Comparison of ENCODE assay signal across 16 mouse cellular contexts in genomic region chr3:20145696-20146113, GRCm38 (mm10). TPM values are rescaled to one million over a fixed set of nuclear protein-coding genes. Genes with fewer than 3 reads are reported as not detected.
A peak's percentile ranks its signal among the peaks of the same experiment; 100 is the strongest.
DNase-seq lines count a peak whose midpoint lies in the region; ATAC-seq and TF ChIP-seq lines count a peak whose summit lies in the region.
"Had no signal": no experiment of that assay in that cellular context is flagged by ENCODE, and none has a peak within 500 bp of the region (broad histone marks: within the 10 kb centered on the region; RNA-seq: fewer than 3 reads in every experiment).

No protein-coding gene starts in this region.

- peak; percentile 84 for ATAC-seq in lung, embryonic 14.5 days (ENCODE audit: insufficient read depth)
- ATAC-seq in liver, embryonic 16.5 days (ENCODE audit: low read depth) = 0 out of 2 replicates have a peak, but pooled peaks have one; percentile 27
- ATAC-seq in monocyte, adult 5-6 weeks (replicated peaks; ENCODE audit: insufficient number of reproducible peaks, low FRiP score, low TSS enrichment, poor library complexity, severe bottlenecking) = no peak
- ATAC-seq: inflammation-experienced regulatory T-cells, adult 6 months had no signal

- 0 out of 2 replicates have a peak overlapping the region, but pooled peaks have one; percentile 77 for H3K27ac ChIP-seq in heart, embryonic 10.5 days
- H3K27ac ChIP-seq in heart, adult 2 months = no peak overlapping the region
- H3K27ac ChIP-seq in lung, embryonic 14.5 days (ENCODE audit: low read depth) = peak overlapping the region; percentile 20; the same call in 1 of the 2 replicates
- no peak overlapping the region for H3K27ac ChIP-seq in liver, embryonic 16.5 days (ENCODE audit: low read length)
- H3K27ac ChIP-seq: stomach, embryonic 15.5 days had no signal

- H3K27me3 ChIP-seq in heart, embryonic 10.5 days (ENCODE audit: insufficient read depth, poor library complexity, severe bottlenecking) = no peaks in the 10 kb centered on the region
- H3K27me3 ChIP-seq in heart, adult 2 months (ENCODE audit: control insufficient read depth, insufficient read depth, low read length) = no peaks in the 10 kb centered on the region
- no peaks in the 10 kb centered on the region for H3K27me3 ChIP-seq in lung, embryonic 14.5 days (ENCODE audit: insufficient read depth, low read length)
- H3K27me3 ChIP-seq in liver, embryonic 16.5 days (ENCODE audit: control insufficient read depth, insufficient read depth, low read depth, low read length) = no peaks in the 10 kb centered on the region
- H3K27me3 ChIP-seq: megakaryocyte, embryonic 14.5 days; stomach, embryonic 15.5 days had no signal

- DNase-seq in heart, embryonic 10.5 days (ENCODE audit: low spot score) = peak; percentile 92
- DNase-seq in heart, adult 2 months = no peak
- DNase-seq in lung, embryonic 14.5 days = peak; percentile 84
- no peak for DNase-seq in lung, postnatal 14 days
- peak; percentile 17 for DNase-seq in brain, embryonic 14.5 days (ENCODE audit: low read depth)
- no peak for DNase-seq in testis, postnatal 14 days (ENCODE audit: low spot score)
- DNase-seq: cerebellum, adult 9-11 months; kidney, postnatal 10 days; left cerebral cortex, postnatal 4 days; thymus, postnatal 4 days had no signal

- TF ChIP-seq POLR2A in heart, adult 2 months (IDR thresholded peaks at IDR 0.05; ENCODE audit: insufficient read depth, low read depth, low read length) = no peak
- TF ChIP-seq POLR2A in brain, embryonic 14.5 days (IDR thresholded peaks at IDR 0.05; ENCODE audit: borderline replicate concordance, extremely low read depth, insufficient read depth, insufficient read length, poor library complexity, severe bottlenecking) = no peak

- intact Hi-C loops in heart, adult 2 months (cut with DNase I) = no loop called here

- no peak for TF ChIP-seq EP300 in heart, adult 2 months (IDR thresholded peaks at IDR 0.05; ENCODE audit: insufficient read depth, low read depth, low read length)

- no peak overlapping the region for H3K4me3 ChIP-seq in heart, embryonic 10.5 days
- no peak overlapping the region for H3K4me3 ChIP-seq in heart, adult 2 months
- H3K4me3 ChIP-seq in lung, embryonic 14.5 days (ENCODE audit: low read depth, low read length) = no peak overlapping the region
- H3K4me3 ChIP-seq in liver, embryonic 16.5 days (ENCODE audit: low read depth, low read length) = no peak overlapping the region
- H3K4me3 ChIP-seq: megakaryocyte, embryonic 14.5 days; myocyte; stomach, embryonic 15.5 days had no signal

- peaks cover 73% of the 10 kb centered on the region for H3K4me1 ChIP-seq in heart, embryonic 10.5 days
- H3K4me1 ChIP-seq in heart, adult 2 months (ENCODE audit: control insufficient read depth, insufficient read depth, low read length) = no peaks in the 10 kb centered on the region; the same call in 1 of the 2 replicates
- 0 out of 2 replicates have a peak, but pooled peaks cover 2% of the 10 kb centered on the region for H3K4me1 ChIP-seq in lung, embryonic 14.5 days (ENCODE audit: insufficient read depth)
- H3K4me1 ChIP-seq in liver, embryonic 16.5 days (ENCODE audit: control insufficient read depth, low read depth, low read length) = no peaks in the 10 kb centered on the region
- H3K4me1 ChIP-seq: stomach, embryonic 15.5 days had no signal

- no peaks in the 10 kb centered on the region for H3K9me3 ChIP-seq in heart, embryonic 10.5 days
- no peaks in the 10 kb centered on the region for H3K9me3 ChIP-seq in lung, embryonic 14.5 days (ENCODE audit: low read depth, low read length)
- no peaks in the 10 kb centered on the region for H3K9me3 ChIP-seq in liver, embryonic 16.5 days (replicated peaks; ENCODE audit: control insufficient read depth, low read length)
- H3K9me3 ChIP-seq: megakaryocyte, embryonic 14.5 days; stomach, embryonic 15.5 days had no signal

- H3K4me2 ChIP-seq in lung, embryonic 14.5 days = no peak overlapping the region
- no peak overlapping the region for H3K4me2 ChIP-seq in liver, embryonic 16.5 days (ENCODE audit: low read depth, low read length)
- H3K4me2 ChIP-seq: stomach, embryonic 15.5 days had no signal

- H3K79me2 ChIP-seq in heart, adult 2 months (replicated peaks; ENCODE audit: control insufficient read depth, insufficient read depth, low read length) = no peaks in the 10 kb centered on the region

- H3K9ac ChIP-seq in heart, adult 2 months (ENCODE audit: low read depth, low read length) = no peak overlapping the region
- H3K9ac ChIP-seq in lung, embryonic 14.5 days = no peak overlapping the region
- H3K9ac ChIP-seq in liver, embryonic 16.5 days (ENCODE audit: low read depth, low read length) = no peak overlapping the region
- H3K9ac ChIP-seq: stomach, embryonic 15.5 days had no signal

- 17% methylated on average over 1 of the region's 1 CpGs for WGBS in heart, embryonic 10.5 days
- 78% methylated on average over 1 of the region's 1 CpGs for WGBS in heart, adult 2 months
- 30% methylated on average over 1 of the region's 1 CpGs for WGBS in lung, embryonic 14.5 days
- 54% methylated on average over 1 of the region's 1 CpGs for WGBS in liver, embryonic 16.5 days (ENCODE audit: insufficient replicate concordance)

- TF ChIP-seq CTCF in heart, adult 2 months (IDR thresholded peaks at IDR 0.05) = no peak
- no peak for TF ChIP-seq CTCF in lung, embryonic 14.5 days (IDR thresholded peaks at IDR 0.05; ENCODE audit: low read depth)
- no peak for TF ChIP-seq CTCF in brain, embryonic 14.5 days (IDR thresholded peaks at IDR 0.05; ENCODE audit: borderline replicate concordance, extremely low read depth, insufficient read depth, insufficient read length)

- peaks cover 59% of the 10 kb centered on the region for H3K36me3 ChIP-seq in heart, embryonic 10.5 days
- H3K36me3 ChIP-seq in heart, adult 2 months (ENCODE audit: control insufficient read depth, insufficient read depth, low read length) = peaks cover 32% of the 10 kb centered on the region
- peaks cover 76% of the 10 kb centered on the region for H3K36me3 ChIP-seq in lung, embryonic 14.5 days (ENCODE audit: insufficient read depth)
- H3K36me3 ChIP-seq in liver, embryonic 16.5 days (ENCODE audit: control insufficient read depth, insufficient read depth) = 0 out of 2 replicates have a peak, but pooled peaks cover 2% of the 10 kb centered on the region

RNA-seq across cellular contexts. Expression of gene Gyg, which starts 9.4 kb away (rescaled TPM):
- polyA plus RNA-seq in heart, embryonic 10.5 days (2016; fragmentation: Nextera tagmentation; extraction: Ambion mirVana) = 444 and 807 TPM in 2 replicates
- total RNA-seq in heart, adult 2 months (2021) = 100 to 1,000 TPM; 145 to 161 TPM
- 114 and 195 TPM in 2 replicates for polyA plus RNA-seq in heart, adult 2 months (2012; rRNA removed)
- polyA plus RNA-seq in lung, embryonic 14.5 days (2014; fragmentation: Nextera tagmentation; extraction: Ambion mirVana) = 360 TPM in 2 replicates
- 20.4 and 28.5 TPM in 2 replicates for polyA plus RNA-seq in brain, embryonic 14.5 days (2012; rRNA removed)
- 16.9 and 18.2 TPM in 2 replicates for polyA plus RNA-seq in liver, embryonic 16.5 days (2015; fragmentation: Nextera tagmentation; extraction: Ambion mirVana)
- 43.3 to 50.7 TPM (median 50.6 TPM) in 3 replicates for total RNA-seq in monocyte, adult 5-6 weeks (2017)

Comparison
In these comparisons a context has a peak if more than half of its experiments do, and no peak if none do; other contexts are left out.
1. DNase-seq: peak in heart, embryonic 10.5 days (single experiment), lung, embryonic 14.5 days (single experiment) and brain, embryonic 14.5 days (single experiment); none in heart, adult 2 months (0 of 2), lung, postnatal 14 days (single experiment) and testis, postnatal 14 days (single experiment).
2. H3K27ac ChIP-seq: peak in heart, embryonic 10.5 days (single experiment) and lung, embryonic 14.5 days (single experiment); none in heart, adult 2 months (single experiment) and liver, embryonic 16.5 days (single experiment).